Mouse (Mus musculus) heart, embryonic 15.5 days (tissue): ENCODE data around the gene Tbpl1. TPM values are rescaled to one million over a fixed set of nuclear protein-coding genes. Genes with fewer than 3 reads are reported as not detected.

Source experiments
- ATAC-seq: fragments of 200-750 bp; cut with Nextera tagmentation; replicated peaks from 2 replicates; pipeline ENCODE4 v1.8.0; 2017; ENCODE audit warnings: low read depth, moderate TSS enrichment; ENCODE audit not compliant: insufficient number of reproducible peaks, insufficient read depth, low FRiP score
- H3K27ac ChIP-seq: fragments of 300-500 bp; sonication (generic); 2 replicates; pipeline ENCODE4 v1.5.1; 2015; ENCODE audit warnings: mild to moderate bottlenecking, inconsistent platforms
- H3K27me3 ChIP-seq: fragments of 300-500 bp; sonication (generic); 2 replicates; pipeline ENCODE4 v1.6.1; 2015; ENCODE audit warnings: inconsistent platforms
- H3K36me3 ChIP-seq: fragments of 300-500 bp; sonication (generic); 2 replicates; pipeline ENCODE4 v1.6.1; 2015; ENCODE audit warnings: mild to moderate bottlenecking, inconsistent platforms
- H3K4me1 ChIP-seq: fragments of 300-500 bp; sonication (generic); replicated peaks from 2 replicates; pipeline ENCODE4 v1.6.1; 2015; ENCODE audit warnings: inconsistent platforms
- H3K4me2 ChIP-seq: fragments of 300-500 bp; sonication (generic); 2 replicates; pipeline ENCODE4 v1.6.1; 2015; ENCODE audit warnings: inconsistent platforms, mild to moderate bottlenecking, moderate library complexity
- H3K4me3 ChIP-seq: fragments of 300-500 bp; sonication (generic); 2 replicates; pipeline ENCODE4 v1.5.1; 2015; ENCODE audit warnings: mild to moderate bottlenecking, inconsistent platforms
- H3K9ac ChIP-seq: fragments of 300-500 bp; sonication (generic); 2 replicates; pipeline ENCODE4 v1.6.1; 2015; ENCODE audit warnings: mild to moderate bottlenecking, inconsistent platforms
- H3K9me3 ChIP-seq: fragments of 300-500 bp; sonication (generic); replicated peaks from 2 replicates; pipeline ENCODE4 v1.6.1; 2016; ENCODE audit warnings: inconsistent platforms
- WGBS: fragments of 180-500 bp; shearing (Covaris S2); methylation state at CpG from one replicate; pipeline ENCODE4 v1.1.7; 2015; ENCODE audit warnings: mixed read lengths; 5-methylcytosine and 5-hydroxymethylcytosine counted together
- polyA plus RNA-seq: library from polyadenylated mRNA; unstranded; fragments of >200 nt; fragmentation: Nextera tagmentation; extraction: Ambion mirVana; gene quantifications from 2 replicates; pipeline ENCODE4 v1.2.1, GENCODE M21; 2015

Tbpl1 gene
- 41.1 and 48.8 TPM in 2 replicates for polyA plus RNA-seq

DNA sequence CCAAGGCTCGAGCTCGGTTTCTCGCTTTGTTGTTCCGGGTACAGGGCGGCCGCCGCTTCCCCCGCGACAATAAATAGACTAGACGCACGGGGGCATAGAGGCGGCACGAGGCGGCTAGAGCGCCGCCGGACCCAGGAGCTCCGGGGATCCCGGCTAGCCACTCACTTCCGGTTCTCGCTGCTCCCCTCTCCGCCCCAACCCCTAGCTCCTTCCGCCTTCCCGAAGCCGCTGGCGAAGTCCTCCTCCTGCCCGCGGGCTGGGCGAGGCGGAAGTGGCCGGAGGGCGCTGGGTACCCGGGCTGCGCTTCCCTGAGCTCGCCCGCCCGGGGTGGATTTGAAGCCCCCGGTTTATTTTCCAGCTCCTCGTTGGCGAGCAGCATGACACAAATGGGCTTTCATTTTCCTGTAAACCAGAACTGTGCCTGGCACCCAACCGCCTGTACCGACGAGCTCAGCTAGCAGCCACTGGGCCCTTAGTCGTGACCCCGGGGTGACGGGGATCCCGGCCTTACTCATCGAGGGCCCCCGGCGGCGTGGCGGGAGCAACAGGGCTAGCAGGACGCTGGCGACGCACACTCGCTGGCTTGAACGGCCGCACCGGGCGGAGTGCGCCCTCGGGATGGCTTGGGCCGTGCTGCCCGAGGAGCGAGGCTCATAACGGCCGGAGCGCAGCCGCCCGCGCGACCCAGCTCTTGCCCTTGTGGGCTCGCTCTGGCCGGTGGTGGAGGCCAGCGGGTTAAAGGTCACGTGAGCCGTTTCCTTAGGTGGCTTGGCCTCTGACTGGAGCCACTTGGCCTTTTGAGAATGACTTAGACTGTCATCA is at the start of gene Tbpl1:
Gene Tbpl1 (minus strand): TSS at position 667 of the 822 bp plus-strand sequence.
- Histone ChIP-seq H3K4me2 (peak within 1 kb of the TSS; percentile 88), H3K27me3 (no peaks in the 10 kb centered on the region)
- WGBS = under 1% methylated on average over 77 of the region's 77 CpGs

GRCm38 (mm10) chr10:22781466-22781865 is 49.7 kb upstream of the Tbpl1 start:
- Histone ChIP-seq H3K4me1 (no peaks in the 10 kb centered on the region), H3K27me3 (no peaks in the 10 kb centered on the region), H3K9ac (no peak overlapping the region), H3K36me3 (no peaks in the 10 kb centered on the region), H3K4me2 (no peak overlapping the region), H3K27ac (no peak overlapping the region), H3K9me3 (no peaks in the 10 kb centered on the region), H3K4me3 (no peak overlapping the region)
- no peak for ATAC-seq
- WGBS = 34% methylated on average over 4 of the region's 4 CpGs

More for the DNA sequence above, at the start of gene Tbpl1:
- Histone ChIP-seq H3K36me3 (no peaks in the 10 kb centered on the region), H3K4me1 (peaks cover 24% of the 10 kb centered on the region), H3K9ac (peak within 1 kb of the TSS; percentile 93), H3K4me3 (peak within 1 kb of the TSS; percentile 97), H3K9me3 (no peaks in the 10 kb centered on the region), H3K27ac (peak within 1 kb of the TSS; percentile 91)
- peak; percentile 97 for ATAC-seq

GRCm38 (mm10) chr10:22777939-22778338 is 46.2 kb upstream of the Tbpl1 start:
- ATAC-seq = no peak
- 13% methylated on average over 5 of the region's 5 CpGs for WGBS
- H3K4me1 ChIP-seq = no peaks in the 10 kb centered on the region

GRCm38 (mm10) chr10:22776007-22776698 is 44.4 kb upstream of the Tbpl1 start:
- WGBS = 15% methylated on average over 7 of the region's 7 CpGs

More at GRCm38 (mm10) chr10:22777939-22778338, 46.2 kb upstream of the Tbpl1 start:
- Histone ChIP-seq H3K9me3 (no peaks in the 10 kb centered on the region), H3K4me3 (no peak overlapping the region), H3K27me3 (no peaks in the 10 kb centered on the region), H3K27ac (no peak overlapping the region), H3K36me3 (no peaks in the 10 kb centered on the region), H3K9ac (no peak overlapping the region), H3K4me2 (no peak overlapping the region)

GRCm38 (mm10) chr10:22775456-22775855 is 43.7 kb upstream of the Tbpl1 start:
- Histone ChIP-seq H3K36me3 (no peaks in the 10 kb centered on the region), H3K9ac (no peak overlapping the region), H3K4me1 (no peaks in the 10 kb centered on the region), H3K9me3 (no peaks in the 10 kb centered on the region), H3K4me2 (no peak overlapping the region), H3K27ac (no peak overlapping the region), H3K27me3 (no peaks in the 10 kb centered on the region), H3K4me3 (no peak overlapping the region)
- WGBS = 77% methylated on average over 2 of the region's 2 CpGs
- no peak for ATAC-seq

More at GRCm38 (mm10) chr10:22776007-22776698, 44.4 kb upstream of the Tbpl1 start:
- Histone ChIP-seq H3K4me1 (no peaks in the 10 kb centered on the region), H3K36me3 (no peaks in the 10 kb centered on the region), H3K4me3 (no peak overlapping the region), H3K4me2 (no peak overlapping the region), H3K9me3 (no peaks in the 10 kb centered on the region), H3K9ac (no peak overlapping the region), H3K27me3 (no peaks in the 10 kb centered on the region), H3K27ac (no peak overlapping the region)
- no peak for ATAC-seq

DNA sequence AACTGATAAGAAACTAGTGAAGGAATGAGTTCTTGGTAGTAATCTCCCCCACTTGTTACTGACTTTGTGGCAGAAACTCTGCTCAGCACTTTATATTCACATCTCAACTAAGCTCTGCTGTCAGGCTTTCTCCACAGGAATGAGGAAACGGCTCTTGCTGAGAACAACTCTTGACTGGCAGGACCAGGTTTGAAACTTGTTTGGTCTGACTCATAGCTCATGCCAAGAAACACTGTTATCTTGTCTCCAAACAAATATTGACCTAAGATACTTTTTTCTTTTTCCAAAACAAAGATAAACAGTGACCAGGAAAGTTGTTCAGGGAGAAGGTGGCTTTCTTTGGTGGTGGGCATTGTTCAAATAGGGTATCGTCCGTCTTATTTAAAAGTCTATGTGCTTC is 42.9 kb upstream of the Tbpl1 start:
- 80% methylated on average over 3 of the region's 3 CpGs for WGBS
- H3K4me2 ChIP-seq = no peak overlapping the region
- no peak overlapping the region for H3K27ac ChIP-seq
- no peak overlapping the region for H3K4me3 ChIP-seq
- no peak for ATAC-seq
- no peaks in the 10 kb centered on the region for H3K36me3 ChIP-seq
- H3K4me1 ChIP-seq = no peaks in the 10 kb centered on the region
- no peak overlapping the region for H3K9ac ChIP-seq
- H3K9me3 ChIP-seq = no peaks in the 10 kb centered on the region
- H3K27me3 ChIP-seq = no peaks in the 10 kb centered on the region

DNA sequence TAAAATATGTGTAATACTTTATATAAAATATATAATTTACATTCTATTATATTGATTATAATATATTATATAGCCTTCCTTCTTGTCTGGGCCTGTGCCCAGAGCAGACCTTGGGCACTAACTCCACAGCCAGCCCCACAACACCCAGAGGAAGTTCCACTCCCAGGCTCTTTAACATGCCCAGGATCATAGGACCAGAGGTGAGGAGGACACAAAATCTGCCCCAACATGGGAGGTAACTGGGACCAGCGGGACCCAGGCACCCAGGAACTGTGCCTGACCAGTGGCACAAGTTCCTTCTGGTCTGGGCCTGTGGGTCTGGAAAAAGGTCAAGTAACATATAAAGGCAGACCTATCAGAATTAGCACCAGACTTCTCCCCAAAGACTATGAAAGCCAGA is 22.5 kb upstream of the Tbpl1 start:
- Histone ChIP-seq H3K27me3 (no peaks in the 10 kb centered on the region), H3K27ac (no peak overlapping the region), H3K9ac (no peak overlapping the region), H3K4me3 (no peak overlapping the region), H3K4me1 (no peaks in the 10 kb centered on the region), H3K9me3 (no peaks in the 10 kb centered on the region), H3K4me2 (no peak overlapping the region), H3K36me3 (no peaks in the 10 kb centered on the region)
- WGBS = 84% methylated on average over 1 of the region's 1 CpGs
- ATAC-seq = no peak

GRCm38 (mm10) chr10:22751175-22751682 is 19.5 kb upstream of the Tbpl1 start:
- Histone ChIP-seq H3K27ac (no peak overlapping the region), H3K9me3 (no peaks in the 10 kb centered on the region), H3K9ac (no peak overlapping the region), H3K4me3 (no peak overlapping the region), H3K4me2 (0 out of 2 replicates have a peak overlapping the region, but pooled peaks have one; percentile 8), H3K27me3 (no peaks in the 10 kb centered on the region), H3K36me3 (no peaks in the 10 kb centered on the region), H3K4me1 (0 out of 2 replicates have a peak, but pooled peaks cover 2% of the 10 kb centered on the region)
- WGBS = 43% methylated on average over 5 of the region's 5 CpGs
- no peak for ATAC-seq

DNA sequence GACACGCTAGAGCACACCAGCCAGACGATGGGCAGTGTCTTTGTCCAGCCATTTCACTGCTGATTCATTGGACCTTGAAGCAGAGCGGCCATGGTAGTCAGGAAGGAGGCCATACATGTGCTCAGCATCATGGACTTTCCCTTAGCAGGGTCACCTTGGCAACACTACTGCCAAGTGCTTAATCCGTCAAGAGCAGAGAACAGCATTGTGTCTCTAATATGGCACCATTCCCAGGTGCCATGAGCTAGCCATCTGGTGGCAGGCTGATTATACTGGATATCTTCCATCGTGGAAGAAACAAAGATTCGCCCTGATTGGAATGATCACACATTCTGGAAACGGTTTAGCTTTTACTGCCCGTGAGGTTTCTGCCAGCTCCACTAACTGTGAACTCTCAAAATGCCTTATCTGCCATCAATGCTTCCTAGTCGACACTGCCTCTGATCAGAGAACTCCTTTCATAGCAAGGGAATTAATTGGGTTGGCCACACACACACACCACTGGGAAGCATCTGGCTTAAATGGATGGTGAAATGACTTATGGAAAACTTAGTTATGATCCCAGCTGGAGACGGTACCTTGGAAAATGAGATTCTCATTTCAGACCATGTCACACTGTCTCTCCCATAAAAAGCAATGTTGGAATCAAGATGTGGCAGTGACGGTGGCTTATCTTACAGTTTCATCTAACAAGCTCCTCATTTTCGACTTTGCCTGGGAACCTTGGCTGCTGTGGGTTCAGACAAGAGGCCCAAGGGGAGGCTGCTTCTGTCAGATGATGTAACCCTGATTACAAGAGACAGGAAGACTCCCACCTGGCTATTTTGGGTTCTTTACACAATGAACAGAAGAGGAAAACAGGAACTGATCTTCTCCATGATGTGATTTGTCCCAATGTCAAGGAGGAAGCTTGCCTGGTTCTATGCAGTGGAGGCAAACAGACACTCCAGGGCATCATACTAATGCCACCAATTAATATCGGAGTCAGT is 14.9 kb upstream of the Tbpl1 start:
- 52% methylated on average over 13 of the region's 13 CpGs for WGBS
- Histone ChIP-seq H3K4me3 (no peak overlapping the region), H3K36me3 (no peaks in the 10 kb centered on the region), H3K4me2 (no peak overlapping the region), H3K4me1 (0 out of 2 replicates have a peak, but pooled peaks cover 3% of the 10 kb centered on the region), H3K27me3 (no peaks in the 10 kb centered on the region), H3K27ac (0 out of 2 replicates have a peak overlapping the region, but pooled peaks have one; percentile 25), H3K9me3 (no peaks in the 10 kb centered on the region), H3K9ac (no peak overlapping the region)
- ATAC-seq = no peak

GRCm38 (mm10) chr10:22745922-22746321 is 14.2 kb upstream of the Tbpl1 start:
- Histone ChIP-seq H3K27ac (no peak overlapping the region), H3K27me3 (no peaks in the 10 kb centered on the region), H3K4me3 (no peak overlapping the region), H3K4me1 (0 out of 2 replicates have a peak, but pooled peaks cover 3% of the 10 kb centered on the region), H3K4me2 (no peak overlapping the region), H3K9me3 (no peaks in the 10 kb centered on the region), H3K9ac (no peak overlapping the region), H3K36me3 (no peaks in the 10 kb centered on the region)
- no peak for ATAC-seq
- 41% methylated on average over 7 of the region's 7 CpGs for WGBS
